Comparison of ENCODE assay signal across 8 mouse cellular contexts in the genomic region with DNA sequence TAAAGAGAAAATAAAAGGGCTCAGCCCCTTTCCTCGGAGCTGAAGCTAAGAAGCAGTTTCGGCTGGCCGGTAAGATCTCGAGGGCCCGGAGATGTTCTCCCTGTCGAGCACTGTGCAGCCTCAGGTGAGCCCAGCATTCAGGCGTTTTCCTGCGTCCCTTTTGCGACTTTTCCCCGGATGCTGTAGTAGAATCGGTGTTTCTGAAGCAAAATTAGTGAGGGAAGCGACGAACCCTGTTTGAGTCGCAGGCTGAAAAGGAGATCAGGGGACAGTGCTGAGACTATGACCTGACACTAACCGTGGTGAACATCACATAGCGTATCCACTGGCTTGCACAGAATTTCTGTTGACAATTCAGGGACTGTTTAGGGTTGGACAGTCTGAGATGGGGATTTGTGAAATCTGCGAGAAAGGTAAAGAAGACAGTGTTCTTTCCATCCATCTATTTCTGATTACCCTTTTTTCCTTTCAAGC. TPM values are rescaled to one million over a fixed set of nuclear protein-coding genes. Genes with fewer than 3 reads are reported as not detected.
DNase-seq lines count a peak whose midpoint lies in the region; ATAC-seq and TF ChIP-seq lines count a peak whose summit lies in the region.

No protein-coding gene starts in this region.

- peak overlapping the region; percentile 81 for H3K9ac ChIP-seq in liver, embryonic 14.5 days (replicated peaks)

- no peak for TF ChIP-seq POLR2A in testis, adult 2 months (IDR thresholded peaks at IDR 0.05; ENCODE audit: control insufficient read depth, low read depth, low read length)

- H3K27me3 ChIP-seq in testis, adult 2 months (ENCODE audit: control insufficient read depth, insufficient read depth, low read length), result no peaks in the 10 kb centered on the region
- no peaks in the 10 kb centered on the region for H3K27me3 ChIP-seq in liver, embryonic 14.5 days (ENCODE audit: control insufficient read depth, insufficient read depth, low read length)

- no peak for TF ChIP-seq CTCF in testis, adult 2 months (IDR thresholded peaks at IDR 0.05; ENCODE audit: control insufficient read depth, insufficient read depth, insufficient replicate concordance, low read depth, low read length)
- no peak for TF ChIP-seq CTCF in liver, embryonic 14.5 days (IDR thresholded peaks at IDR 0.05; ENCODE audit: low read depth)

- 0% methylated on average over 17 of the region's 17 CpGs for WGBS in liver, embryonic 14.5 days (ENCODE audit: insufficient replicate concordance)

- DNase-seq in cerebellum, postnatal 10 days, result no peak
- DNase-seq in testis, postnatal 10 days (ENCODE audit: low spot score), result no peak
- DNase-seq in liver, embryonic 14.5 days (ENCODE audit: low read depth in 3 of 3, low spot score in 3 of 3), result no peak
- DNase-seq in right cerebral cortex, postnatal 4 days, result no peak
- DNase-seq in MN1 (ENCODE audit: low spot score), result no peak
- DNase-seq in adrenal gland, adult 18-20 months (ENCODE audit: low spot score in 2 of 2), result no peak

- H3K36me3 ChIP-seq in testis, adult 2 months (ENCODE audit: control insufficient read depth, insufficient read depth, low read length), result no peaks in the 10 kb centered on the region
- H3K36me3 ChIP-seq in liver, embryonic 14.5 days (replicated peaks; ENCODE audit: control insufficient read depth, insufficient read depth, low read depth), result peaks cover 3% of the 10 kb centered on the region; the same call in 1 of the 2 replicates

- H3K4me1 ChIP-seq in testis, adult 2 months (ENCODE audit: control insufficient read depth, insufficient read depth, low read length), result peaks cover 4% of the 10 kb centered on the region; the same call in 1 of the 2 replicates
- peaks cover 12 to 17% of the 10 kb centered on the region in 2 experiments for H3K4me1 ChIP-seq in liver, embryonic 14.5 days (replicated peaks; ENCODE audit: control insufficient read depth in 2 of 2, insufficient read depth in 2 of 2, low read length in 1 of 2)

- no peak for TF ChIP-seq EP300 in liver, embryonic 14.5 days (IDR thresholded peaks at IDR 0.05; ENCODE audit: low read depth)

- no peaks in the 10 kb centered on the region for H3K9me3 ChIP-seq in liver, embryonic 14.5 days (ENCODE audit: control insufficient read depth, low read length)

- ATAC-seq in cerebellum, adult (ENCODE audit: insufficient number of reproducible peaks, low FRiP score, low TSS enrichment), result peak; percentile 12; the same call in 1 of the 2 replicates
- no peak for ATAC-seq in liver, embryonic 14.5 days (ENCODE audit: insufficient read depth)

- peak overlapping the region; percentile 62 for H3K4me2 ChIP-seq in liver, embryonic 14.5 days (ENCODE audit: low read depth)

- H3K4me3 ChIP-seq in testis, adult 2 months (ENCODE audit: control insufficient read depth, low read depth, low read length), result peak overlapping the region; percentile 97
- peak overlapping the region; percentile 73 to 99 for H3K4me3 ChIP-seq in liver, embryonic 14.5 days (ENCODE audit: insufficient read depth in 1 of 2, low read depth in 2 of 2, low read length in 2 of 2)

- H3K27ac ChIP-seq in testis, adult 2 months (ENCODE audit: control insufficient read depth, insufficient read depth, low read depth, low read length), result peak overlapping the region; percentile 98
- H3K27ac ChIP-seq in liver, embryonic 14.5 days, result peak overlapping the region; percentile 98

RNA-seq across cellular contexts. Expression of a gene that starts 0.5 kb away (rescaled TPM):
- 14.0 and 16.7 TPM in 2 replicates for polyA plus RNA-seq in testis, adult 2 months (2012; rRNA removed)
- 6.9 and 14.4 TPM in 2 replicates for polyA plus RNA-seq in liver, embryonic 14.5 days (2012; rRNA removed)
- polyA plus RNA-seq in liver, embryonic 14.5 days (2014; fragmentation: Nextera tagmentation; extraction: Ambion mirVana), result 34.6 and 36.4 TPM in 2 replicates
- total RNA-seq in adrenal gland, adult 18-20 months (2021), result 10 to 100 TPM; 96.0 to 99.9 TPM

RNA-seq across cellular contexts. Expression of a gene that starts 0.8 kb away (rescaled TPM):
- polyA plus RNA-seq in testis, adult 2 months (2012; rRNA removed), result 2.5 TPM in 2 replicates
- 1.9 and 3.1 TPM in 2 replicates for polyA plus RNA-seq in liver, embryonic 14.5 days (2012; rRNA removed)
- 6.3 and 7.2 TPM in 2 replicates for polyA plus RNA-seq in liver, embryonic 14.5 days (2014; fragmentation: Nextera tagmentation; extraction: Ambion mirVana)
- total RNA-seq in adrenal gland, adult 18-20 months (2021), result under 1 TPM; 0.22 to 0.53 TPM

RNA-seq across cellular contexts. Expression of a gene that starts 50.6 kb away (rescaled TPM):
- polyA plus RNA-seq in testis, adult 2 months (2012; rRNA removed), result 12.4 and 15.8 TPM in 2 replicates
- polyA plus RNA-seq in liver, embryonic 14.5 days (2012; rRNA removed), result not detected in 2 replicates
- not detected in 2 replicates for polyA plus RNA-seq in liver, embryonic 14.5 days (2014; fragmentation: Nextera tagmentation; extraction: Ambion mirVana)
- total RNA-seq in adrenal gland, adult 18-20 months (2021), result not detected

Comparison
In these comparisons a context has a peak if more than half of its experiments do, and no peak if none do; other contexts are left out.
1. RNA of a gene that starts 50.6 kb away (polyA plus RNA-seq): 12.4 to 15.8 TPM in testis, adult 2 months; not detected in liver, embryonic 14.5 days; every median in the first group is over 10 times any median in the second.